Mouse (Mus musculus) MEL (cell line): ENCODE measurements at regions not wholly inside any gene's neighbourhood (a gene's known extent, or its start where the extent isn't known, plus 50 kb on each side); places are given as distances from the start of the nearest gene placed in this dataset.

Source experiments
- DNase-seq: peaks from one replicate; pipeline ENCODE4 v3.0.0; 2011; ENCODE audit warnings: low read depth, low spot score
- H3K27ac ChIP-seq: 2 replicates; pipeline ENCODE4 v1.5.1; 2012; ENCODE audit warnings: low read depth, mild to moderate bottlenecking, control low read depth, low read length, moderate library complexity; ENCODE audit not compliant: control insufficient read depth
- H3K27me3 ChIP-seq, 2 experiments: fragments of 150-350 bp in 1 of 2; sonication (generic) in 1 of 2; 2 replicates each; pipeline ENCODE4 v1.6.1; 2012; ENCODE audit warnings: low read length in 2 of 2, mild to moderate bottlenecking in 2 of 2, improper control_type of control experiment in 1 of 2, moderate library complexity in 1 of 2; ENCODE audit not compliant: insufficient read depth in 2 of 2, control insufficient read depth in 1 of 2
- H3K36me3 ChIP-seq, 2 experiments: 2 replicates each; pipeline ENCODE4 v1.6.1; 2012 to 2014; ENCODE audit warnings: low read length in 2 of 2, improper control_type of control experiment in 1 of 2, inconsistent platforms in 1 of 2, mild to moderate bottlenecking in 1 of 2; ENCODE audit not compliant: insufficient read depth in 2 of 2, control insufficient read depth in 1 of 2
- H3K4me1 ChIP-seq, 2 experiments: fragments of 150-350 bp in 1 of 2; sonication (generic) in 1 of 2; 2 replicates each; pipeline ENCODE4 v1.6.1; 2012; ENCODE audit warnings: low read length in 2 of 2, improper control_type of control experiment in 1 of 2, mild to moderate bottlenecking in 1 of 2; ENCODE audit not compliant: insufficient read depth in 2 of 2, control insufficient read depth in 1 of 2
- H3K4me3 ChIP-seq, 2 experiments: fragments of 150-350 bp in 1 of 2; sonication (generic) in 1 of 2; 2 replicates each; pipeline ENCODE4 v1.5.1; 2012; ENCODE audit warnings: low read depth in 2 of 2, low read length in 2 of 2, mild to moderate bottlenecking in 2 of 2, moderate library complexity in 2 of 2, control low read depth in 1 of 2, improper control_type of control experiment in 1 of 2; ENCODE audit not compliant: control insufficient read depth in 1 of 2, insufficient read depth in 1 of 2
- H3K79me2 ChIP-seq: 2 replicates; pipeline ENCODE4 v1.6.1; 2012; ENCODE audit warnings: mild to moderate bottlenecking, low read length, moderate library complexity; ENCODE audit not compliant: control insufficient read depth, poor library complexity, insufficient read depth
- H3K9ac ChIP-seq: 2 replicates; pipeline ENCODE4 v1.6.1; 2012; ENCODE audit warnings: low read depth, mild to moderate bottlenecking, control low read depth, low read length, moderate library complexity; ENCODE audit not compliant: control insufficient read depth, poor library complexity, severe bottlenecking
- H3K9me3 ChIP-seq: fragments of 150-350 bp; sonication (generic); replicated peaks from 2 replicates; pipeline ENCODE4 v1.6.1; 2012; ENCODE audit warnings: mild to moderate bottlenecking, low read length, improper control_type of control experiment, moderate library complexity; ENCODE audit not compliant: insufficient read depth
- BHLHE40 ChIP-seq: IDR thresholded peaks from 2 replicates; pipeline ENCODE4 v1.6.1; 2012; ENCODE audit warnings: low read depth, mild to moderate bottlenecking, inconsistent platforms, low read length, improper control_type of control experiment, borderline replicate concordance
- CHD1 ChIP-seq: IDR thresholded peaks from 2 replicates; pipeline ENCODE4 v1.6.1; 2012; ENCODE audit warnings: low read depth, mild to moderate bottlenecking, inconsistent platforms, low read length, improper control_type of control experiment
- CHD2 ChIP-seq: IDR thresholded peaks from 2 replicates; pipeline ENCODE4 v1.6.1; 2011; ENCODE audit warnings: low read length, improper control_type of control experiment
- CTCF ChIP-seq, 3 experiments: IDR thresholded peaks in 2 of 3; conservative IDR thresholded peaks in 1 of 3; 2 replicates each; pipeline ENCODE4 v1.5.1; 2011 to 2012; ENCODE audit warnings: low read length in 3 of 3, low read depth in 2 of 3, mild to moderate bottlenecking in 2 of 3, improper control_type of control experiment in 1 of 3, inconsistent platforms in 1 of 3, mixed read lengths in 1 of 3, moderate library complexity in 1 of 3; ENCODE audit not compliant: control insufficient read depth in 1 of 3, insufficient read depth in 1 of 3, poor library complexity in 1 of 3, severe bottlenecking in 1 of 3
- E2F4 ChIP-seq: IDR thresholded peaks from 2 replicates; pipeline ENCODE4 v1.6.1; 2011; ENCODE audit warnings: low read depth, low read length, improper control_type of control experiment, borderline replicate concordance
- ELF1 ChIP-seq: IDR thresholded peaks from 2 replicates; pipeline ENCODE4 v1.6.1; 2014; ENCODE audit warnings: low read depth, mild to moderate bottlenecking, inconsistent platforms, low read length, improper control_type of control experiment, moderate library complexity
- EP300 ChIP-seq, 2 experiments: IDR thresholded peaks; 2 replicates each; pipeline ENCODE4 v1.6.1; 2011; ENCODE audit warnings: improper control_type of control experiment in 2 of 2, low read length in 2 of 2, low read depth in 1 of 2, mild to moderate bottlenecking in 1 of 2
- GATA1 ChIP-seq: IDR thresholded peaks from 2 replicates; pipeline ENCODE4 v1.6.1; 2011; ENCODE audit warnings: low read depth, low read length, improper control_type of control experiment
- JUND ChIP-seq: IDR thresholded peaks from 2 replicates; pipeline ENCODE4 v1.6.1; 2011; ENCODE audit warnings: low read depth, mild to moderate bottlenecking, improper control_type of control experiment, low read length
- MAFK ChIP-seq: IDR thresholded peaks from 2 replicates; pipeline ENCODE4 v1.6.1; 2011; ENCODE audit warnings: low read depth, mild to moderate bottlenecking, low read length, improper control_type of control experiment, borderline replicate concordance
- MAX ChIP-seq: IDR thresholded peaks from 2 replicates; pipeline ENCODE4 v1.6.1; 2011; ENCODE audit warnings: low read length, improper control_type of control experiment
- MAZ ChIP-seq: IDR thresholded peaks from 2 replicates; pipeline ENCODE4 v1.6.1; 2012; ENCODE audit warnings: low read depth, mild to moderate bottlenecking, inconsistent platforms, low read length, improper control_type of control experiment
- MXI1 ChIP-seq: IDR thresholded peaks from 2 replicates; pipeline ENCODE4 v1.6.1; 2011; ENCODE audit warnings: mild to moderate bottlenecking, low read depth, low read length, improper control_type of control experiment
- MYB ChIP-seq: IDR thresholded peaks from 2 replicates; pipeline ENCODE4 v1.6.1; 2011; ENCODE audit warnings: mild to moderate bottlenecking, low read depth, low read length, improper control_type of control experiment
- NELFE ChIP-seq: IDR thresholded peaks from 2 replicates; pipeline ENCODE4 v1.6.1; 2011; ENCODE audit warnings: low read depth, low read length, improper control_type of control experiment
- POLR2AphosphoS5 ChIP-seq: IDR thresholded peaks from 2 replicates; pipeline ENCODE4 v1.6.1; 2012; ENCODE audit warnings: low read depth, borderline replicate concordance, mild to moderate bottlenecking, inconsistent platforms, low read length, moderate library complexity, mixed read lengths
- RAD21 ChIP-seq: IDR thresholded peaks from 2 replicates; pipeline ENCODE4 v1.6.1; 2011; ENCODE audit warnings: mild to moderate bottlenecking, low read depth, low read length, improper control_type of control experiment
- SMC3 ChIP-seq: IDR thresholded peaks from 2 replicates; pipeline ENCODE4 v1.6.1; 2011; ENCODE audit warnings: low read depth, low read length, improper control_type of control experiment
- UBTF ChIP-seq: IDR thresholded peaks from 2 replicates; pipeline ENCODE4 v1.6.1; 2012; ENCODE audit warnings: low read depth, mild to moderate bottlenecking, inconsistent platforms, low read length, improper control_type of control experiment, moderate library complexity, borderline replicate concordance; ENCODE audit not compliant: insufficient read depth
- USF1 ChIP-seq: IDR thresholded peaks from 2 replicates; pipeline ENCODE4 v1.6.1; 2014; ENCODE audit warnings: low read depth, mild to moderate bottlenecking, inconsistent platforms, low read length, improper control_type of control experiment, moderate library complexity
- USF2 ChIP-seq, 2 experiments: IDR thresholded peaks; 2 replicates each; pipeline ENCODE4 v1.6.1; 2011 to 2012; ENCODE audit warnings: improper control_type of control experiment in 2 of 2, low read length in 2 of 2, borderline replicate concordance in 1 of 2, inconsistent platforms in 1 of 2, low read depth in 1 of 2, mild to moderate bottlenecking in 1 of 2; ENCODE audit not compliant: insufficient read depth in 1 of 2
- ZC3H11A ChIP-seq: IDR thresholded peaks from 2 replicates; pipeline ENCODE4 v1.6.1; 2012; ENCODE audit warnings: low read depth, mild to moderate bottlenecking, inconsistent platforms, low read length, improper control_type of control experiment
- ZKSCAN1 ChIP-seq: IDR thresholded peaks from 2 replicates; pipeline ENCODE4 v1.6.1; 2012; ENCODE audit warnings: low read depth, mild to moderate bottlenecking, inconsistent platforms, low read length, improper control_type of control experiment, moderate library complexity
- ZNF384 ChIP-seq: IDR thresholded peaks from 2 replicates; pipeline ENCODE4 v1.6.1; 2012; ENCODE audit warnings: low read depth, mild to moderate bottlenecking, inconsistent platforms, low read length, improper control_type of control experiment

GRCm38 (mm10) chr17:45217126-45217525, 216.4 kb downstream of the Cdc5l start:
- Histone ChIP-seq H3K4me1 (no peaks in the 10 kb centered on the region), H3K27ac (no peak overlapping the region), H3K9ac (no peak overlapping the region), H3K36me3 (no peaks in the 10 kb centered on the region), H3K79me2 (no peaks in the 10 kb centered on the region), H3K9me3 (no peaks in the 10 kb centered on the region), H3K27me3 (no peaks in the 10 kb centered on the region), H3K4me3 (no peak overlapping the region)
- no peak for DNase-seq
- TF ChIP-seq EP300 (IDR thresholded peaks at IDR 0.05; ENCODE audit: low read depth in 1 of 2, low read length in 2 of 2) (no peak), USF1 (no peak), CHD2 (no peak), CHD1 (no peak), E2F4 (no peak), USF2 (IDR thresholded peaks at IDR 0.05; ENCODE audit: borderline replicate concordance in 1 of 2, insufficient read depth in 1 of 2, low read depth in 1 of 2, low read length in 2 of 2) (no peak), CTCF (IDR thresholded peaks at IDR 0.05 in 2 of 3, conservative IDR thresholded peaks at IDR 0.05 in 1 of 3; ENCODE audit: control insufficient read depth in 1 of 3, insufficient read depth in 1 of 3, low read depth in 2 of 3, low read length in 3 of 3, poor library complexity in 1 of 3, severe bottlenecking in 1 of 3) (no peak), ZC3H11A (no peak), GATA1 (no peak), ELF1 (no peak), MYB (no peak), MAX (no peak), NELFE (no peak), MXI1 (no peak), RAD21 (no peak), ZNF384 (no peak), ZKSCAN1 (no peak)

DNA sequence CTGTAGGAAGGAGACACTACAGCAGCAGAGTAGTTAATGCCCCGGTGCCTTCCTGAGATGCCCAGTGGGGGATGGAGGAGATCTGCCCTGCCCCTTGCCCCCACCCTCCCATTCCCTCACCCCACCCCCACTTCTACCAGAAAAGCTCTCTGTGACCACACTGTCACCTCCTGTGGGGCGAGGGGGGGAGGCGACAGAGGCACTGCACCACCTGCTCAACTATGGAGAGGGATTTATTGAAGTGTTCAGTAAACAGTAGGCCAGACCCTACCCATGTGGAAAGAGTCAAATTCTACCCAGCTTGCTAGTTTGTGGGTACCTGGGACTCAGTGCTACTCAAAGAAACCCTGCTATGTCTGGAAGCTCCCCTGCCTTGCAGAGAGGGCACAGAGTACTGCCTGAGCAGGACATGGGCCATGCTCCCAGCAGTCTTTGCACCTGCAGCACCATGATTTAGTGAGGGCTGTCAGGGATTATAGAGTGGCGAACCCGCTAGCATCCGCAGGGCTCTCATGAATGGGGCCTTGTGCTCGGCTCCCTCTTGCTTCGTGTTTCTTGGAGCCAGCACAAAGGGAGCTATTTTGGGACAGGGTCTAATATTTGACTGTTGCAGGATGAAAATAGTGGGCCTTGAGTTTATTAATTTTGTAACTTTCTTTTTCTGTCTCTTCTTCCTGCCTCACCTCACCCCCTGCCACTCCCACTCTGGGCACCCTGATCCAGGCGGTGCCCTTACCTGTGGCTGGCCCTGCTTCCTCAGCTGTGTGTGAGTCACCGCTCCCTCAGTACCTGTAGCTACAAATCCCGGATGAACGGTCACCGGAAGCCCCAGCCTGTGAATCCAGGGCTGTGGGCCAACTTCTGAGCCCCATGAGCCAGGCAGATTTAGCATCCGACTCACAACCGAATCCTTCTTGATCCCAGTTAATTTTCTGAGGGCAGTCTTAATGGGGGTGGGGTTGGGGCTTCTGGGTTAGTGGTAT, 218.2 kb downstream of the Cdc5l start:
- no peaks in the 10 kb centered on the region for H3K79me2 ChIP-seq
- TF ChIP-seq SMC3 (no peak), MAZ (no peak), E2F4 (no peak), POLR2AphosphoS5 (no peak), CHD2 (no peak), UBTF (no peak), ZC3H11A (no peak), MAFK (no peak), ZNF384 (no peak), USF1 (no peak), JUND (no peak), BHLHE40 (no peak), GATA1 (no peak), CTCF (IDR thresholded peaks at IDR 0.05 in 2 of 3, conservative IDR thresholded peaks at IDR 0.05 in 1 of 3; ENCODE audit: control insufficient read depth in 1 of 3, insufficient read depth in 1 of 3, low read depth in 2 of 3, low read length in 3 of 3, poor library complexity in 1 of 3, severe bottlenecking in 1 of 3) (no peak)
- H3K4me1 ChIP-seq, result no peaks in the 10 kb centered on the region
- no peak overlapping the region for H3K9ac ChIP-seq
- H3K36me3 ChIP-seq, result no peaks in the 10 kb centered on the region
- no peak overlapping the region for H3K4me3 ChIP-seq
- H3K27ac ChIP-seq, result no peak overlapping the region
- no peaks in the 10 kb centered on the region for H3K9me3 ChIP-seq
- no peaks in the 10 kb centered on the region for H3K27me3 ChIP-seq
- DNase-seq, result no peak
